Mouse (Mus musculus) liver, embryonic 14.5 days (tissue): ENCODE data around the gene Gal3st4.

ENCODE experiments used
- CTCF ChIP-seq: IDR thresholded peaks from 2 replicates; pipeline ENCODE4 v1.5.1; 2016; ENCODE audit warnings: antibody characterized with exemption, low read depth, control low read depth
- EP300 ChIP-seq: IDR thresholded peaks from 2 replicates; pipeline ENCODE4 v1.6.1; 2016; ENCODE audit warnings: antibody characterized with exemption, low read depth

- TF ChIP-seq CTCF (no peak), EP300 (no peak)
Measured at GRCm38 (mm10) chr5:138277994-138278393, 5.4 kb upstream of the Gal3st4 start.
